Mouse (Mus musculus) olfactory bulb, adult 2 months (tissue): ENCODE results near the gene Cog8.

Experiments used
- CTCF ChIP-seq: fragments of 200-500 bp; IDR thresholded peaks from 2 replicates; pipeline ENCODE4 v1.5.1; 2012; ENCODE audit warnings: low read depth, mild to moderate bottlenecking, low read length, moderate library complexity; ENCODE audit not compliant: insufficient read depth
- POLR2A ChIP-seq: fragments of 200-500 bp; IDR thresholded peaks from 2 replicates; pipeline ENCODE4 v1.6.1; 2012; ENCODE audit warnings: mild to moderate bottlenecking, low read depth, low read length, moderate library complexity; ENCODE audit not compliant: insufficient read depth

DNA sequence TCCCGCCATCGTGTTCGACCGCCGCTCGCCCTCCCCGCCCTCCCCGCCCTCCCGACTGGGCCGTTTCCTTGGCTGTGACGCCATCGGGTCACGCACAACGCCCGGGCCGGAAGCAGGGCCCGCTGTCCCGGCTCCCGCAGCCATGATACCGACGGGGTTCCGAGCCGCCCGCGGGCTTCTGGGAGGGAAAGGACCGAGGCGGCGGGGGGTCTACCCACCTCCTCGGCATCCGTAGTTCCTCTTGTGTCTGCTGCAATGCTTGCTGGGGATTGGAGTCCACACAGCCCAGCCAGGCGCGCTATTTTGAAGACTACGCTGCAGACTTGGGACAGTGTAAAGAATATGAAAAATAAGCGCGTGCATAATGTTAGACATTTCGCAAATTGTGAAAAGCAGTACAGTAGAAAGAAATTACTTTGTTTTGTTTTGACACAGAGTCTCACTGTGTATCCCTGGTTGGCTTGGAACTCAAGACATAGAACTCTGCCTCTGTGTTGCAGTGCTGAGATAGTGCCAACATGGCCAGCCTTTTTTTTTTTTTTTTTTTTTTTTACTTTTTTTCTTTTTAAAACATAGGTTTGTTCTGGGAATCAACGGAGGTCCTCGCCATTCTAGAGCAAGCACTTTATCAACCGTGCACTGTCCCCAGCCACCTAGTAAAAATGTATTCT lies 40.0 kb upstream of the Cog8 start, which contains the start of gene Terf2:
- TF ChIP-seq CTCF = no peak
- peak; percentile 34; the same call in 1 of the 2 replicates for TF ChIP-seq POLR2A
